Mouse (Mus musculus): ENCODE data around the gene Ephb1.

GRCm38 (mm10) chr9:102180486-102180885 lies 174.0 kb downstream of the Ephb1 start:
- no peak for TF ChIP-seq CTCF (IDR thresholded peaks at IDR 0.05 in 2 of 3, conservative IDR thresholded peaks at IDR 0.05 in 1 of 3; ENCODE audit: control insufficient read depth in 1 of 3, insufficient read depth in 1 of 3, low read depth in 2 of 3, low read length in 3 of 3, poor library complexity in 1 of 3, severe bottlenecking in 1 of 3)
- no peak for TF ChIP-seq CHD1 (IDR thresholded peaks at IDR 0.05; ENCODE audit: low read depth, low read length)
